Mouse (Mus musculus) myocyte (in vitro differentiated cells): ENCODE results near the gene Trmt10b. TPM values are rescaled to one million over a fixed set of nuclear protein-coding genes. Genes with fewer than 3 reads are reported as not detected.

Experiments
- H3K27me3 ChIP-seq: one replicate; pipeline ENCODE4 v1.6.1; 2011; ENCODE audit not compliant: control insufficient read depth, insufficient read depth, insufficient read length
- H3K36me3 ChIP-seq: one replicate; pipeline ENCODE4 v1.6.1; 2011; ENCODE audit not compliant: control insufficient read depth, insufficient read depth
- H3K4me2 ChIP-seq: one replicate; pipeline ENCODE4 v1.6.1; 2011; ENCODE audit warnings: low read depth, control low read depth
- H3K4me3 ChIP-seq: one replicate; pipeline ENCODE4 v1.5.1; 2011; ENCODE audit warnings: mild to moderate bottlenecking, control low read depth, moderate library complexity
- H3K79me2 ChIP-seq: one replicate; pipeline ENCODE4 v1.6.1; 2011; ENCODE audit not compliant: control insufficient read depth, insufficient read depth
- H3ac ChIP-seq: one replicate; pipeline ENCODE4 v1.6.1; 2011; ENCODE audit not compliant: control insufficient read depth, insufficient read length
- CEBPB ChIP-seq: IDR thresholded peaks from 2 replicates; pipeline ENCODE4 v1.6.1; 2011; ENCODE audit warnings: mild to moderate bottlenecking, moderate library complexity; ENCODE audit not compliant: poor library complexity, insufficient read depth, severe bottlenecking
- E2F4 ChIP-seq: IDR thresholded peaks from one replicate; pipeline ENCODE4 v1.6.1; 2011; ENCODE audit warnings: mild to moderate bottlenecking, control low read depth, moderate library complexity; ENCODE audit not compliant: insufficient read depth
- MAX ChIP-seq: IDR thresholded peaks from one replicate; pipeline ENCODE4 v1.6.1; 2011; ENCODE audit warnings: low read depth, mild to moderate bottlenecking, control low read depth
- MYOD1 ChIP-seq, 3 experiments: IDR thresholded peaks; one replicate each; pipeline ENCODE4 v1.6.1; 2011; ENCODE audit warnings: control low read depth in 2 of 3, low read depth in 2 of 3, mild to moderate bottlenecking in 2 of 3, moderate library complexity in 1 of 3; ENCODE audit not compliant: insufficient read length in 2 of 3, control insufficient read depth in 1 of 3
- MYOG ChIP-seq, 3 experiments: IDR thresholded peaks; one replicate each; pipeline ENCODE4 v1.6.1; 2011; ENCODE audit warnings: control low read depth in 2 of 3, low read depth in 2 of 3, mild to moderate bottlenecking in 2 of 3; ENCODE audit not compliant: insufficient read length in 2 of 3, control insufficient read depth in 1 of 3, insufficient read depth in 1 of 3
- POLR2A ChIP-seq: IDR thresholded peaks from one replicate; pipeline ENCODE4 v1.6.1; 2011; ENCODE audit warnings: low read depth, mild to moderate bottlenecking, control low read depth, moderate library complexity; ENCODE audit not compliant: insufficient read length
- POLR2AphosphoS2 ChIP-seq: IDR thresholded peaks from one replicate; pipeline ENCODE4 v1.6.1; 2011; ENCODE audit warnings: low read depth, control low read depth; ENCODE audit not compliant: insufficient read length
- REST ChIP-seq: IDR thresholded peaks from one replicate; pipeline ENCODE4 v1.6.1; 2011; ENCODE audit warnings: mild to moderate bottlenecking, control low read depth, moderate library complexity; ENCODE audit not compliant: insufficient read depth, insufficient read length
- SRF ChIP-seq: IDR thresholded peaks from one replicate; pipeline ENCODE4 v1.6.1; 2011; ENCODE audit warnings: low read depth; ENCODE audit not compliant: control insufficient read depth, insufficient read length
- TCF12 ChIP-seq: IDR thresholded peaks from one replicate; pipeline ENCODE4 v1.6.1; 2011; ENCODE audit warnings: mild to moderate bottlenecking, control low read depth; ENCODE audit not compliant: poor library complexity, insufficient read depth, severe bottlenecking
- TCF3 ChIP-seq: IDR thresholded peaks from one replicate; pipeline ENCODE4 v1.6.1; 2011; ENCODE audit warnings: low read depth, control low read depth; ENCODE audit not compliant: insufficient read length
- USF1 ChIP-seq: IDR thresholded peaks from one replicate; pipeline ENCODE4 v1.6.1; 2011; ENCODE audit warnings: low read depth, mild to moderate bottlenecking, control low read depth, moderate library complexity
- polyA plus RNA-seq: library from polyadenylated mRNA; unstranded; fragments of >200 nt; fragmentation: generic; extraction: Trizol; gene quantifications from one replicate; pipeline ENCODE4 v1.2.1, GENCODE M21; 2012; ENCODE audit warnings: missing spikeins

The Trmt10b gene
- 4.4 TPM for polyA plus RNA-seq

DNA sequence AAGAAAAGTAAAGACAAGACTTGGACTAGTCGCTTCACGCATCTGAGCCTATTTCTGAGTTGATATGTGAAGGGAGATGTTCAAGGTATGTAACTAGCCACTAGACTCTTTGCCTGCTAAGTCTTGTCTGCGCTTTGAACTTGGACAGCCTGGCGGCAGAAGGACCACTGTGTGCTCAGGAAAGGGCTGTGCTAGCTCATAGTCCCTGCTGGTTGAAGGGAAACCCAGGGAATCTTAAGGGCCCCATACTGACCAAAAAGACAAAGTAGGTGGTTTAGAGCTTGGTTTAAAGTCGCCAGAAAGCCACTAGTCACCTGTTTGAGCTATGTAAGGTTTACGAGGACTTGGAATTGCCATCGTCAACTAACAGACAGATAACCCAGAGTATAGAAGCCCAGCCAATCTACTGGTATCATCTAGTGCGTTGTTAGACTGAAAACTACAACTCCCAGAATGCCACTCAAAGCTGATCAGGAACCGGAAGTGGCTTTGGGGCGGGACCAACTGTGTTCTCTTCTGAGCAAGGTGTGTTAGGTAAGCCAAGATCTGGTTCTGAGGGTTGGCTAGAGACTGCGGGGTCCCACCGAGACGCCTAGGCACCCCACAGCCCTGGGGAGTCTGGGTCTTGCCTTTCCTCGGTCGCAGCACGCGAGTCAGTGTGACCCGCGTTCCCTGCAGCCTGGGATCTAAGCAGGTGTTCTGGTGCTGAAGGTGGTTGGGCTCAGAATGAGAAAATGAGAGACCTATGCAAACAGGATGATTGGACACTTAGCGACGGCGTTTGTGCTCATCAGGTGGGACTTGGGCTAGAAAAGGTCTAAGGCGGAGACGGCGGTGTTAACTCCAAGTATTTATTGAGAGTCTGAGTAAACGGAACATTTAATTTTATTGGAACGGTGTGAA is at the start of gene Trmt10b:
Trmt10b (plus strand) TSS at position 466 of the 903 bp plus-strand sequence.
- no peaks in the 10 kb centered on the region for H3K27me3 ChIP-seq
- no peak for TF ChIP-seq TCF12
- TF ChIP-seq USF1 = no peak
- no peak for TF ChIP-seq POLR2AphosphoS2
- TF ChIP-seq SRF = no peak
- no peak for TF ChIP-seq MYOD1 (IDR thresholded peaks at IDR 0.05; ENCODE audit: control insufficient read depth in 1 of 3, insufficient read length in 2 of 3, low read depth in 2 of 3)
- TF ChIP-seq POLR2A = no peak
- no peak for TF ChIP-seq TCF3
- TF ChIP-seq REST = no peak
- no peak for TF ChIP-seq CEBPB
- TF ChIP-seq MYOG (IDR thresholded peaks at IDR 0.05; ENCODE audit: control insufficient read depth in 1 of 3, insufficient read depth in 1 of 3, insufficient read length in 2 of 3, low read depth in 2 of 3) = no peak
- TF ChIP-seq E2F4 = no peak
- TF ChIP-seq MAX = no peak
- peak within 1 kb of the TSS; percentile 88 for H3K4me2 ChIP-seq
- H3K79me2 ChIP-seq = no peaks in the 10 kb centered on the region
- peak within 1 kb of the TSS; percentile 50 for H3ac ChIP-seq
- H3K4me3 ChIP-seq = peak within 1 kb of the TSS; percentile 39
- H3K36me3 ChIP-seq = no peaks in the 10 kb centered on the region

DNA sequence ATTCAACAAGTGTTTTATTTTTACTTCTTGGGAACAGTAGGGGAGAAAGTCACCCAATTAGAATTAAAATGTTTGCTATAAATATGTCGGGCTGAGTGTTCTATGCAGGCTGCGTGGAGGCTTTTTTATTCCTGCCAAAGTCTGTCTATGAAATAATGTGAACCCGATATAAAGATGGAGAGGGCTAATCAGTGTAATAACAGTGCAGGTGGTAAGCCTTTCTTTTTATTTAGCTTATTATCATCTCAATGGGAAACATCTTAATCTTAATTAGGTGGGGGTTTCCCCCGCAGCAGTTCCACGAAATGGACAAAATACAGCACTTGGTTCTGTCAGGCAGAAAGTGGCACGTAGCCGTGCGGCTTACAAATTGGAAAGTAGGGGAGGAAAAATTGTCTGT is 45.7 kb upstream of the Trmt10b start:
- Histone ChIP-seq H3K27me3 (no peaks in the 10 kb centered on the region), H3K4me2 (no peak overlapping the region), H3K79me2 (no peaks in the 10 kb centered on the region), H3K36me3 (peaks cover 10% of the 10 kb centered on the region), H3K4me3 (no peak overlapping the region), H3ac (no peak overlapping the region)
- TF ChIP-seq POLR2AphosphoS2 (no peak), REST (no peak), MYOD1 (IDR thresholded peaks at IDR 0.05; ENCODE audit: control insufficient read depth in 1 of 3, insufficient read length in 2 of 3, low read depth in 2 of 3) (no peak), USF1 (no peak), E2F4 (no peak), MAX (no peak), MYOG (IDR thresholded peaks at IDR 0.05; ENCODE audit: control insufficient read depth in 1 of 3, insufficient read depth in 1 of 3, insufficient read length in 2 of 3, low read depth in 2 of 3) (no peak), POLR2A (no peak), SRF (no peak), CEBPB (no peak), TCF12 (no peak), TCF3 (no peak)

DNA sequence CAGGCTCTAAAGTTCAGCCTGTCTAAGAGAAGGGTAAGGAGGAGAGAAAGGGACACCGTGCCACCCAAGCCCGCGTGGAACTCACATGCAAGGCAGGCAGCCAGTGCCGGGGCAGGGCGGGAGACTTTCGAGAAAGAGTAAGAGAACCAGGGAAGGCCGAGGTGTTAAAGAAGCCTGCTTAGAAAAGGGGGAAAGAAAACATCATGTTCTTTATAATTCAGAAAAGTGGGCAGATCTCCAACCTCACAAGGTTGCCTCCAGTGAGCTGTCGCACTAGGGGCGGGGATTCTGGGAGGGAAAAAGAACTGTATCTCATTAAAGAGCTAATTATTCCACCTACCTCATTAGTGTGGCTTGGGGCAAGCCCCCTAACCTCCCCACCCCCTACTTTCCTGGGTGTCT is 44.1 kb upstream of the Trmt10b start:
- Histone ChIP-seq H3K27me3 (no peaks in the 10 kb centered on the region), H3K36me3 (peaks cover 7% of the 10 kb centered on the region), H3K4me2 (no peak overlapping the region), H3K79me2 (no peaks in the 10 kb centered on the region), H3ac (no peak overlapping the region), H3K4me3 (no peak overlapping the region)
- TF ChIP-seq TCF12 (no peak), MYOG (IDR thresholded peaks at IDR 0.05; ENCODE audit: control insufficient read depth in 1 of 3, insufficient read depth in 1 of 3, insufficient read length in 2 of 3, low read depth in 2 of 3) (no peak), TCF3 (no peak), REST (no peak), E2F4 (no peak), CEBPB (no peak), POLR2A (no peak), MYOD1 (IDR thresholded peaks at IDR 0.05; ENCODE audit: control insufficient read depth in 1 of 3, insufficient read length in 2 of 3, low read depth in 2 of 3) (no peak), POLR2AphosphoS2 (no peak), MAX (no peak), USF1 (no peak), SRF (no peak)

DNA sequence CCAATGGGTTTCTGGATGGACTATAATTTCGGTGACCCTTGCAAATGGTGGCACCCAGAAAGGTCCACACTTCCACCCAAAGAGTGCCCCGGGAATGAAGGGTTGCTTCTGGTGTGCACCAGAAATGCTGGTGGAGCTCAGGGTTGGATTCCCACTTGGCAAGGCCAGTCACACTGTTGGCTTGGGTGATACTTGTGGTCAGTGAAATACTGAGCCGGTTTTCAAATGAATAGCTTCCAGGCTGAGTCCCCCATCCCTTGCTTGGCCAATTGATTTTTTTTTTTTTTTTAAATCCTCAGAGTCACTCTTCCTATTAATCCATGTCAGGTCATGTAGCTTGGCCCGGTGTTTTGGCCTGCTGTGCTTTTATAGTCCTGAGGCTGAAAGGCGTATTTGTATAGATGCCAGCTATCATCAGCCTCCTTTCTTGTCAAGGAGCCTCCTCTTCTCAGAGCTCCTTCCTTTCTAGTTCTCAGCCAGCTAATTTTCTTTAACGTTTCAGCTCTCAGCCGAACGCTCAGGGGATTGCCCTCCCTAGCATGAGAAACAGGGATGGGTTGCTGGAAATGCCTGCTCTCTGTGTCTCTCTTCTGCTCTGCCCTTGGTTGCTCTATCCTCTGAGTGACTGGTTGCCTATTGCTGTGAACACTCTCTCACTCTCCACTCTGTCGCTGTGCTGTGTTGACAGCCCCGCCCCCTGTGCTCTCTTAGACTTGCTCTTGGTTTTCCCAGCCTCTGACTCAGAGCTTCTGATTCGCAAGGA is 42.9 kb upstream of the Trmt10b start:
- no peaks in the 10 kb centered on the region for H3K79me2 ChIP-seq
- H3K27me3 ChIP-seq = no peaks in the 10 kb centered on the region
- peak overlapping the region; percentile 37 for H3K4me2 ChIP-seq
- H3K36me3 ChIP-seq = no peaks in the 10 kb centered on the region
- no peak overlapping the region for H3ac ChIP-seq
- no peak overlapping the region for H3K4me3 ChIP-seq
- TF ChIP-seq SRF (no peak), POLR2A (no peak), E2F4 (no peak), CEBPB (no peak), TCF3 (no peak), MAX (no peak), USF1 (no peak), MYOD1 (IDR thresholded peaks at IDR 0.05; ENCODE audit: control insufficient read depth in 1 of 3, insufficient read length in 2 of 3, low read depth in 2 of 3) (no peak), TCF12 (no peak)
